Mouse (Mus musculus): ENCODE measurements at regions not wholly inside any gene's neighbourhood (a gene's known extent, or its start where the extent isn't known, plus 50 kb on each side); places are given as distances from the start of the nearest gene placed in this dataset.

DNA sequence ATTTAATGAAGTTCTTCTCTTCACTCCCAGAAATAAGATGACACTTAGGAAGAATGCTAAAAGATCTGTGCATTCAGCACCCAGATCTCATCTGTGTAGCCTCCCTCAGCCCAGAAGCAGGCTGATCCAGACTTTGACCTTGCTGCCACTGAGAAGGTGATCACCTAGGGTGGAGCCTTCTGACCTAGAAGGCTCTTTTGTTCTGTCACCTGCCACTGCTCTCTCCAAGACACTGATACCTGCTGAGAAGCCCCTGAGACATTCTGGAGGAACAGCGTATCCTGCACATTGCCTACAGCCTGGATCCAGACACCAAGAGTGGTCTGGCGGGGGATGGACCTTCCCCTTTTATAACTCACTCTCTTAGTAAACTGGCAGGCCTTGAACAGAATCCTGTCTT, 190.0 kb upstream of the Luzp2 start:
- TF ChIP-seq CTCF (IDR thresholded peaks at IDR 0.05; ENCODE audit: borderline replicate concordance, extremely low read depth, insufficient read depth, insufficient read length) (no peak), POLR2A (IDR thresholded peaks at IDR 0.05; ENCODE audit: borderline replicate concordance, extremely low read depth, insufficient read depth, insufficient read length, poor library complexity, severe bottlenecking) (no peak)

Measured in brain, embryonic 14.5 days (tissue).